Mouse (Mus musculus) B cell, adult 67 days (primary cell): ENCODE results near the gene Vmn1r107. TPM values are rescaled to one million over a fixed set of nuclear protein-coding genes. Genes with fewer than 3 reads are reported as not detected.

Experiments used
- total RNA-seq, 2 experiments: library from RNA; stranded (reverse); gene quantifications; 4 replicates each; pipeline ENCODE4 v1.2.4; 2023

The Vmn1r107 gene
- not detected for total RNA-seq

DNA sequence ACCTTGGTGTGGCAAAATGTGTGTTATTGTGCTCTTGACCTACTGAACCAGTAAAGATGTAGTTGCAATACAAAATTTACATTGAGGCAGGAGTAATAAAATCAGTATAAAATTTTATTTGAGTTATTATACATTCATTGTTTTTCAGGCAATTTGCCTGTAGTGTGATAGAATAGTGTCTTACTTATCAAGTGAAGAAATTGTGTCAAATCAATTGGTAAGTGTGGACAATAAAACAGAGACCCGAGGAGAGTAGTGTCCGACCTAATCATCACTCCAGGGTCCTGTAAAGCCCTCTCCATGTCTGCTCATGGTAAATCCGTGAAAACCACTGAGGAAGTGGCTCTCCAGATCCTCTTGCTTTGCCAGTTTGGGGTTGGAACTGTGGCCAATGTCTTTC is at the start of gene Vmn1r107:
Gene Vmn1r107, plus strand, starts transcription at position 301 of the 400 bp plus-strand sequence.

DNA sequence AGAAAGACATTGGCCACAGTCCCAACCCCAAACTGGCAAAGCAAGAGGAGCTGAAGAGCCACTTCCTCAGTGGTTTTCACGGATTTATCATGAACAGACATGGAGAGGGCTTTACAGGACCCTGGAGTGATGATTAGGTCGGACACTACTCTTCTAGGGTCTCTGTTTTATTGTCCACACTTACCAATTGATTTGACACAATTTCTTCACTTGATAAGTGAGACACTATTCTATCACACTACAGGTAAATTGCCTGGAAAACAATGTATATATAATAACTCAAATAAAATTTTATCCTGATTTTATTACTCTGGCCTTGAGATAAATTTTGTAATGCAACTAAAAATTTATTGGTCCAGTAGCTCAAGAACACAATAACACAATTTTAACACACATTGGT is 34.4 kb downstream of the Vmn1r107 start, which contains the start of gene Vmn1r111:
Gene Vmn1r111, minus strand, starts transcription at position 101 of the 400 bp plus-strand sequence.

Other genes starting within 250 kb of the Vmn1r107 start
- not detected for gene Vmn1r101, start 226.3 kb upstream of the Vmn1r107 start, total RNA-seq
- not detected for gene Gm10670, start 194.0 kb upstream of the Vmn1r107 start, total RNA-seq
- gene Vmn1r103, start 158.4 kb upstream of the Vmn1r107 start, total RNA-seq: not detected
- gene Vmn1r104, start 135.1 kb upstream of the Vmn1r107 start, total RNA-seq: not detected
- gene Gm5726, start 123.2 kb upstream of the Vmn1r107 start, total RNA-seq: not detected
- gene Gm4141, start 92.7 kb upstream of the Vmn1r107 start, total RNA-seq: not detected
- not detected for gene Gm4513, start 69.9 kb upstream of the Vmn1r107 start, total RNA-seq
- not detected for gene Vmn1r111, start 34.3 kb downstream of the Vmn1r107 start, total RNA-seq
- not detected for gene Gm10668, start 61.7 kb downstream of the Vmn1r107 start, total RNA-seq
- not detected for gene Vmn1r112, start 102.3 kb downstream of the Vmn1r107 start, total RNA-seq
- not detected for gene Vmn1r113, start 118.4 kb downstream of the Vmn1r107 start, total RNA-seq
- gene Vmn1r114, start 143.3 kb downstream of the Vmn1r107 start, total RNA-seq: not detected
- not detected for gene Vmn1r115, start 176.1 kb downstream of the Vmn1r107 start, total RNA-seq
- gene Vmn1r116, start 203.3 kb downstream of the Vmn1r107 start, total RNA-seq: not detected
- not detected for gene Vmn1r117, start 215.2 kb downstream of the Vmn1r107 start, total RNA-seq
- gene Vmn1r118, start 243.4 kb downstream of the Vmn1r107 start, total RNA-seq: not detected